In the genomic region with DNA sequence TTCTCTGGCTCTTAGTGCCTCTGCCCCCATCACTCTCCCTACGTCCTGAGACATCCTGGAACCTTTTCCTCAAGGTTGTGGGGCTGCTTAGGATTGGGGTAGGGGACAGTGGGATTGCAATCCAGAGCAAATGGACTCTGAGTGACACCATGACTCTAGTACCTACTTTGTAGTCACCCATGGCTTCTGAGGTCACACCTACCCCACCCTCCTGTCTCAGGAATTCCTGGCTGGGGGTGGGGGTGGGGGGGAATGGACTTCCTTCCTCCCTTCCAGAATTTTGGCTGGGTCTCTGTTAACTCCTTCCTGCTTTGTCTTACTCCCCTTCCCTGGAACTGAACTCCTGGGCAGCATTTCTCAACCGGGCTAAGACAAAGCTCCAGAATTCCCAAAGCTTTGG, we compare ENCODE assay signal across 13 mouse cellular contexts. TPM values are rescaled to one million over a fixed set of nuclear protein-coding genes. Genes with fewer than 3 reads are reported as not detected.
A peak's percentile ranks its signal among the peaks of the same experiment; 100 is the strongest.
DNase-seq lines count a peak whose midpoint lies in the region; ATAC-seq and TF ChIP-seq lines count a peak whose summit lies in the region.
"Had no signal": no experiment of that assay in that cellular context is flagged by ENCODE, and none has a peak within 500 bp of the region (broad histone marks: within the 10 kb centered on the region; RNA-seq: fewer than 3 reads in every experiment).

No protein-coding gene starts in this region.

- no peaks in the 10 kb centered on the region for H3K9me3 ChIP-seq in hindbrain, embryonic 15.5 days
- peaks cover 6% of the 10 kb centered on the region; the same call in 1 of the 2 replicates for H3K9me3 ChIP-seq in hindbrain, embryonic 10.5 days
- H3K9me3 ChIP-seq in midbrain, embryonic 15.5 days, result no peaks in the 10 kb centered on the region
- no peaks in the 10 kb centered on the region for H3K9me3 ChIP-seq in midbrain, postnatal 0 days (ENCODE audit: low read length)
- H3K9me3 ChIP-seq in intestine, postnatal 0 days (ENCODE audit: control insufficient read depth), result no peaks in the 10 kb centered on the region

- peaks cover 9% of the 10 kb centered on the region for H3K4me1 ChIP-seq in hindbrain, embryonic 15.5 days (replicated peaks)
- H3K4me1 ChIP-seq in hindbrain, embryonic 10.5 days (replicated peaks), result peaks cover 51% of the 10 kb centered on the region
- H3K4me1 ChIP-seq in midbrain, embryonic 15.5 days, result peaks cover 10% of the 10 kb centered on the region
- no peaks in the 10 kb centered on the region for H3K4me1 ChIP-seq in midbrain, postnatal 0 days (ENCODE audit: insufficient read depth, low read length)
- H3K4me1 ChIP-seq in intestine, postnatal 0 days (replicated peaks; ENCODE audit: control insufficient read depth, insufficient read depth, low read length), result no peaks in the 10 kb centered on the region

- 74% methylated on average over 2 of the region's 2 CpGs for WGBS in hindbrain, embryonic 15.5 days
- 71% methylated on average over 2 of the region's 2 CpGs for WGBS in hindbrain, embryonic 10.5 days
- 63% methylated on average over 2 of the region's 2 CpGs for WGBS in midbrain, embryonic 15.5 days
- 81% methylated on average over 2 of the region's 2 CpGs for WGBS in midbrain, postnatal 0 days
- whole genome bisulfite sequencing in intestine, postnatal 0 days, result 74% methylated on average over 2 of the region's 2 CpGs

- no peak overlapping the region for H3K4me3 ChIP-seq in hindbrain, embryonic 15.5 days
- H3K4me3 ChIP-seq in hindbrain, embryonic 10.5 days, result no peak overlapping the region
- H3K4me3 ChIP-seq in midbrain, embryonic 15.5 days, result peak overlapping the region; percentile 48; the same call in 1 of the 2 replicates
- H3K4me3 ChIP-seq in midbrain, postnatal 0 days (ENCODE audit: low read depth, low read length), result no peak overlapping the region
- H3K4me3 ChIP-seq in intestine, postnatal 0 days (ENCODE audit: low read depth, low read length), result no peak overlapping the region

- no peak for DNase-seq in hindbrain, embryonic 10.5 days (ENCODE audit: low spot score)
- no peak for DNase-seq in midbrain, postnatal 0 days (ENCODE audit: low spot score)
- DNase-seq in urinary bladder, postnatal 10 days (ENCODE audit: low spot score), result no peak
- DNase-seq in adrenal gland, postnatal 4 days (ENCODE audit: low spot score in 2 of 2), result no peak
- DNase-seq: adrenal gland, postnatal 25 days; cerebellum, adult 8-10 months; kidney, adult 9 months; right cerebral cortex, postnatal 4 days had no signal

- no peaks in the 10 kb centered on the region for H3K36me3 ChIP-seq in hindbrain, embryonic 15.5 days
- H3K36me3 ChIP-seq in hindbrain, embryonic 10.5 days, result no peaks in the 10 kb centered on the region
- no peaks in the 10 kb centered on the region for H3K36me3 ChIP-seq in midbrain, embryonic 15.5 days (replicated peaks)
- no peaks in the 10 kb centered on the region for H3K36me3 ChIP-seq in midbrain, postnatal 0 days (ENCODE audit: insufficient read depth, low read length)
- H3K36me3 ChIP-seq in intestine, postnatal 0 days (ENCODE audit: control insufficient read depth, insufficient read depth), result no peaks in the 10 kb centered on the region

- ATAC-seq in hindbrain, embryonic 15.5 days (ENCODE audit: low FRiP score, low read depth), result no peak
- ATAC-seq in midbrain, embryonic 15.5 days (replicated peaks), result no peak
- no peak for ATAC-seq in midbrain, postnatal 0 days (ENCODE audit: low FRiP score)
- no peak for ATAC-seq in intestine, postnatal 0 days
- ATAC-seq in cerebellum, adult (ENCODE audit: insufficient number of reproducible peaks, low FRiP score, low TSS enrichment), result no peak

- 0 out of 2 replicates have a peak, but pooled peaks cover 3% of the 10 kb centered on the region for H3K27me3 ChIP-seq in hindbrain, embryonic 15.5 days
- peaks cover 24% of the 10 kb centered on the region for H3K27me3 ChIP-seq in hindbrain, embryonic 10.5 days (ENCODE audit: insufficient read depth, poor library complexity, severe bottlenecking)
- H3K27me3 ChIP-seq in midbrain, embryonic 15.5 days (replicated peaks), result peaks cover 7% of the 10 kb centered on the region; the same call in 1 of the 2 replicates
- H3K27me3 ChIP-seq in midbrain, postnatal 0 days (ENCODE audit: insufficient read depth, low read length), result no peaks in the 10 kb centered on the region
- 0 out of 2 replicates have a peak, but pooled peaks cover 7% of the 10 kb centered on the region for H3K27me3 ChIP-seq in intestine, postnatal 0 days (replicated peaks; ENCODE audit: control insufficient read depth, insufficient read depth, low read length)

- peak overlapping the region; percentile 94 for H3K4me2 ChIP-seq in hindbrain, embryonic 15.5 days
- H3K4me2 ChIP-seq in midbrain, embryonic 15.5 days, result no peak overlapping the region
- H3K4me2 ChIP-seq in midbrain, postnatal 0 days (ENCODE audit: low read depth, low read length, poor library complexity, severe bottlenecking), result no peak overlapping the region
- H3K4me2 ChIP-seq in intestine, postnatal 0 days (replicated peaks; ENCODE audit: low read depth), result 0 out of 2 replicates have a peak overlapping the region, but pooled peaks have one; percentile 81

- H3K9ac ChIP-seq in hindbrain, embryonic 15.5 days, result no peak overlapping the region
- no peak overlapping the region for H3K9ac ChIP-seq in midbrain, embryonic 15.5 days
- H3K9ac ChIP-seq in midbrain, postnatal 0 days (replicated peaks; ENCODE audit: low read length, poor library complexity, severe bottlenecking), result no peak overlapping the region
- H3K9ac ChIP-seq in intestine, postnatal 0 days (ENCODE audit: low read depth, low read length), result no peak overlapping the region

- TF ChIP-seq CTCF in midbrain, postnatal 0 days (IDR thresholded peaks at IDR 0.05), result no peak
- no peak for TF ChIP-seq CTCF in intestine, postnatal 0 days (IDR thresholded peaks at IDR 0.05; ENCODE audit: low read depth)

- no peak overlapping the region for H3K27ac ChIP-seq in hindbrain, embryonic 15.5 days (replicated peaks)
- no peak overlapping the region for H3K27ac ChIP-seq in hindbrain, embryonic 10.5 days
- no peak overlapping the region for H3K27ac ChIP-seq in midbrain, embryonic 15.5 days
- H3K27ac ChIP-seq in midbrain, postnatal 0 days (ENCODE audit: low read depth, low read length), result no peak overlapping the region
- H3K27ac ChIP-seq in intestine, postnatal 0 days (ENCODE audit: low read depth, low read length), result no peak overlapping the region

RNA-seq across cellular contexts. Expression of gene Gpr4, which starts 1.0 kb away (rescaled TPM):
- 2.7 and 3.8 TPM in 2 replicates for polyA plus RNA-seq in hindbrain, embryonic 15.5 days (2015; fragmentation: Nextera tagmentation; extraction: Ambion mirVana)
- polyA plus RNA-seq in hindbrain, embryonic 10.5 days (2016; fragmentation: Nextera tagmentation; extraction: Ambion mirVana), result 1.8 and 2.9 TPM in 2 replicates
- polyA plus RNA-seq in midbrain, embryonic 15.5 days (2015; fragmentation: Nextera tagmentation; extraction: Ambion mirVana), result 3.5 and 4.0 TPM in 2 replicates
- total RNA-seq in midbrain, postnatal 0 days (2014; rRNA removed), result 3.1 and 4.7 TPM in 2 replicates
- 6.1 and 6.2 TPM in 2 replicates for polyA plus RNA-seq in midbrain, postnatal 0 days (2015; fragmentation: Nextera tagmentation; extraction: Ambion mirVana)
- polyA plus RNA-seq in intestine, postnatal 0 days (2015; fragmentation: Nextera tagmentation; extraction: Ambion mirVana), result 1.3 and 1.6 TPM in 2 replicates
- total RNA-seq in adrenal gland, postnatal 4 days (2021), result 1 to 10 TPM; 4.5 to 4.8 TPM
- total RNA-seq: megakaryocyte-erythroid progenitor cell, adult 5-6 weeks had no signal

RNA-seq across cellular contexts. Expression of gene Opa3, which starts 14.7 kb away (rescaled TPM):
- 38.5 and 41.8 TPM in 2 replicates for polyA plus RNA-seq in hindbrain, embryonic 15.5 days (2015; fragmentation: Nextera tagmentation; extraction: Ambion mirVana)
- polyA plus RNA-seq in hindbrain, embryonic 10.5 days (2016; fragmentation: Nextera tagmentation; extraction: Ambion mirVana), result 47.8 and 51.1 TPM in 2 replicates
- 37.9 and 41.1 TPM in 2 replicates for polyA plus RNA-seq in midbrain, embryonic 15.5 days (2015; fragmentation: Nextera tagmentation; extraction: Ambion mirVana)
- total RNA-seq in midbrain, postnatal 0 days (2014; rRNA removed), result 34.8 and 40.1 TPM in 2 replicates
- 33.4 and 33.9 TPM in 2 replicates for polyA plus RNA-seq in midbrain, postnatal 0 days (2015; fragmentation: Nextera tagmentation; extraction: Ambion mirVana)
- 26.5 and 27.5 TPM in 2 replicates for polyA plus RNA-seq in intestine, postnatal 0 days (2015; fragmentation: Nextera tagmentation; extraction: Ambion mirVana)
- 10 to 100 TPM; 23.6 to 24.1 TPM for total RNA-seq in adrenal gland, postnatal 4 days (2021)

RNA-seq across cellular contexts. Expression of gene Eml2, which starts 37.2 kb away (rescaled TPM):
- polyA plus RNA-seq in hindbrain, embryonic 15.5 days (2015; fragmentation: Nextera tagmentation; extraction: Ambion mirVana), result 8.2 and 8.8 TPM in 2 replicates
- polyA plus RNA-seq in hindbrain, embryonic 10.5 days (2016; fragmentation: Nextera tagmentation; extraction: Ambion mirVana), result 2.8 and 4.9 TPM in 2 replicates
- polyA plus RNA-seq in midbrain, embryonic 15.5 days (2015; fragmentation: Nextera tagmentation; extraction: Ambion mirVana), result 8.9 and 10.8 TPM in 2 replicates
- total RNA-seq in midbrain, postnatal 0 days (2014; rRNA removed), result 83.7 and 89.0 TPM in 2 replicates
- polyA plus RNA-seq in midbrain, postnatal 0 days (2015; fragmentation: Nextera tagmentation; extraction: Ambion mirVana), result 13.1 and 13.4 TPM in 2 replicates
- 5.0 and 5.1 TPM in 2 replicates for polyA plus RNA-seq in intestine, postnatal 0 days (2015; fragmentation: Nextera tagmentation; extraction: Ambion mirVana)
- total RNA-seq in adrenal gland, postnatal 4 days (2021), result 10 to 100 TPM; 44.8 to 46.7 TPM

RNA-seq across cellular contexts. Expression of gene Gipr, which starts 47.5 kb away (rescaled TPM):
- 2.1 TPM in 2 replicates for polyA plus RNA-seq in hindbrain, embryonic 15.5 days (2015; fragmentation: Nextera tagmentation; extraction: Ambion mirVana)
- polyA plus RNA-seq in hindbrain, embryonic 10.5 days (2016; fragmentation: Nextera tagmentation; extraction: Ambion mirVana), result 0.95 and 1.3 TPM in 2 replicates
- polyA plus RNA-seq in midbrain, embryonic 15.5 days (2015; fragmentation: Nextera tagmentation; extraction: Ambion mirVana), result 3.5 and 4.3 TPM in 2 replicates
- 2.3 and 7.4 TPM in 2 replicates for total RNA-seq in midbrain, postnatal 0 days (2014; rRNA removed)
- polyA plus RNA-seq in midbrain, postnatal 0 days (2015; fragmentation: Nextera tagmentation; extraction: Ambion mirVana), result 1.7 and 2.3 TPM in 2 replicates
- 0.48 and 0.67 TPM in 2 replicates for polyA plus RNA-seq in intestine, postnatal 0 days (2015; fragmentation: Nextera tagmentation; extraction: Ambion mirVana)
- total RNA-seq in adrenal gland, postnatal 4 days (2021), result 1 to 10 TPM; 1.9 to 2.5 TPM
- total RNA-seq: megakaryocyte-erythroid progenitor cell, adult 5-6 weeks had no signal

RNA-seq across cellular contexts. Expression of gene Vasp, which starts 58.2 kb away (rescaled TPM):
- 41.5 and 42.1 TPM in 2 replicates for polyA plus RNA-seq in hindbrain, embryonic 15.5 days (2015; fragmentation: Nextera tagmentation; extraction: Ambion mirVana)
- 58.8 and 62.0 TPM in 2 replicates for polyA plus RNA-seq in hindbrain, embryonic 10.5 days (2016; fragmentation: Nextera tagmentation; extraction: Ambion mirVana)
- polyA plus RNA-seq in midbrain, embryonic 15.5 days (2015; fragmentation: Nextera tagmentation; extraction: Ambion mirVana), result 35.9 and 37.4 TPM in 2 replicates
- total RNA-seq in midbrain, postnatal 0 days (2014; rRNA removed), result 50.9 and 56.9 TPM in 2 replicates
- polyA plus RNA-seq in midbrain, postnatal 0 days (2015; fragmentation: Nextera tagmentation; extraction: Ambion mirVana), result 31.4 and 32.3 TPM in 2 replicates
- 98.5 and 106 TPM in 2 replicates for polyA plus RNA-seq in intestine, postnatal 0 days (2015; fragmentation: Nextera tagmentation; extraction: Ambion mirVana)
- 10 to 100 TPM; 83.7 to 89.3 TPM for total RNA-seq in adrenal gland, postnatal 4 days (2021)

Comparison
In these comparisons a context has a peak if more than half of its experiments do, and no peak if none do; other contexts are left out.
1. H3K4me2 ChIP-seq: peak in hindbrain, embryonic 15.5 days (single experiment) and intestine, postnatal 0 days (single experiment); none in midbrain, embryonic 15.5 days (single experiment) and midbrain, postnatal 0 days (single experiment).